Mouse (Mus musculus): ENCODE data around the gene Actn1.
"Not testable (repeated sequence)": the region's sequence is repeated elsewhere in the genome, so short reads cannot be mapped to it uniquely, and the experiment has no call there.

Gene Actn1

DNA sequence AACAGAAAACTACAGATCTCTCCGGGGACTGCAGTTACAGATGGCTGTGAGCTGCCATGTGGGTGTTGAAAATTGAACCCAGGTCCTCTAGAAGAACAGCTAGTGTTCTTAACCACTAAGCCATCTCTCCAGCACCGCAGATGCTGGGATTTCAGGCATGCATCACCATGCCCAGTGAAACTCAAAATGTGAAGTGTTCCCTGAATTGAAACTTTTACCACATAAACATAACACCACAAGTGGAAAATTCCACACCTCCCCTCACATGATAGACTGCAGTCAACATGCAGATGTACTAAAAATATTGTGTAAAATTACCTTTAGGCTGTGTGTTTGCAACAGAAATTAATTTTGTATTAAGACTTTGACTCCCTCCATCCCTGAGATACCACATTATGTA, 9.1 kb upstream of the Actn1 start:
- POLR2A ChIA-PET: interaction anchor here in 3 of 4 experiments (0.6 to 5.3 kb wide), 8 partner anchors 8 to 779 kb away, joined by 4 to 107 read pairs (median 16); partner anchors contain the start of gene Actn1 (in 3 of the 3)

DNA sequence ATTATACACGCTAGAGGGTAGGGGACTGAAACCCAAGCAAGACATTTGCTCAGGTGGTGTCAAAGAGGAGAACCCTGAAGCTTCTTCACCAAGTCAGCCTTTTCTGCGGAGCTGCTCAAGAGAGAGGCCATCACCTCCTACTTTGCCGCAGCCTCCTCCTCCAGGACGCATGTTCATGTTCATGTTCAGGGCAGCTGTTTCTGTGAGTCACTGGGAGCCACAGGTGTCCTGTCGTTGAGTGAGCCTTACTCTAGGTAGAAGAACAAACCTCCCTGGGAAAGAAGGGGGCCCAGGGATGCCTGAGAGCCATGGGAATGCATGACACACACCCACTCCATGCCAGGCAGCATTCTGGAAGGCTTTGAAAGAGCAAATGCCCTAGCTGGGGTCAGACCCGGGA, 7.8 kb upstream of the Actn1 start:
- ChIA-PET CTCF (no interaction called here), POLR2A (interaction anchor here in 2 of 4 experiments (1.2 to 1.3 kb wide), 2 partner anchors 17 to 22 kb away, joined by 3 to 5 read pairs; no protein-coding TSS in a partner anchor)

More for the DNA sequence above, 9.1 kb upstream of the Actn1 start:
- CTCF ChIA-PET: interaction anchor here in 2 of 4 experiments (1.0 kb wide), 2 partner anchors 9 to 53 kb away, joined by 3 read pairs; partner anchors contain the start of gene Actn1 (in 1 of the 2)

DNA sequence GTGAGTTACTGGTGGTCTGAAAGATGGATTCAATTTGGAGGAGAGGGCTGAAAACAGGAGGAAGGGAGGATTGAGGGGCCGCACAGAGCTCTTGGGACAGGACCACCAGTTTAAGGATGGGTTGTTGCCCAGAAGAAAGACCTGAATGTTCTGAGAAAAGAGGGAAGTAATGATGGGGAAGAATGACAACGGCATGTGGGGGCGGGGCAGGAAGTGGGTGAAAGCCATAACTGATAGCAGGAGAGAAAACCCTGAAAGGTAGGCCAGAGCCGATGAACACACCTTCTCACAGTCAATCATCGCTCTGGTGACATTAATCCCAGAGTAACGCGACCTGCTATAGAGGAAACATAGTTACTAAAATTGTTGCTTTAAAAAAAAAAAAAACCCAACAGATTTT, 4.2 kb upstream of the Actn1 start:
- POLR2A ChIA-PET, CTCF ChIA-PET: not testable (repeated sequence)

DNA sequence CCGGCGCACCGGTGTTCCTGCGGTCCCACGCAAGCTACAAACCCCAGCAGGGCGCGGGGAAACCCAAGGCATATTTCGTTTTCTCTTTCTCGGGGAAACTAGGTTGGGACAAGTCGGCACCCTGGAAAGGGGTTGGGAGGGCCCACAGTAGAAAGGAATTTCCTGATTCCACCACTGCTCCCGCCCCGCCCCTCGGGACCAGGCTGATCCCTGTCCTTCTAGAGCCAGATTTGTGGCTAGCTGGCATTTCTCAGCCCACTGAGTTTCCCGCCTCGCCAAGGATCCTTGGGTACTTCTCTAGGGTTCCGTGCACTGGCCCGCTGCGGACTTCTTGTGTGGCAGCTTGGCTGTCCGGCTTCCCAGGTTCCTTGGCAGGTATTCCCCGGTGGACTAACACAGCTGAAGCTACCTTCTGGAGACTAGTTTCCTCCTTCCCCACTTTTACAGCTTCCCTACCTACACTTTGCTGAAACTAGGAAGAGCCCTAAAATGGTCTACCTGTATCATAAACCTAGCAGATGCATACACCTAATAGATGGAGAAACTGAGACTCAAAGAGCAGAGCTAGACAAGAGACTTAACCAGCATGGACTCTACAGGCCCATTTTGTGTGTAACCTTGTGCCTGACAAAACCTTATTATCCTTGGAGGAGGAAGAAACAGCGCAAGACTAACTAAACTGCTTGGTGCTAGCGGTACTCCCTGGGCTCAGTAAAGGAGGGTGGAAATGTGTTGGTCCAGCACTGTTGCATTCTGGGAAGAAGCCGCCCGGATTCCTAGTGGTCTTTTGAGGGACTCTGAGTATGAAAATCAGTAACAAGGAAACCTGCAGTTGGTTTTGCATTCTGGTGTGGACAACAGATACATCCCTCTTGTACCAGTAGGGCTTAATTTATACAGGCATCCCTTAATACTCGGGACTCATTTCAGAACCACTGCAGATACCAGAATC, 849 bp upstream of the Actn1 start:
- POLR2A ChIA-PET: interaction anchor here (0.6 to 39.5 kb wide), 79 partner anchors 9 to 1171 kb away, joined by 3 to 471 read pairs (median 6); partner anchors contain the start of genes Srsf5 (in 2 of the 4), Dcaf5 (in 1 of the 4) and Zfp36l1 (in 1 of the 4)
- CTCF ChIA-PET: interaction anchor here (0.6 to 1.7 kb wide), 12 partner anchors 9 to 501 kb away, joined by 3 to 7 read pairs (median 3); no protein-coding TSS in a partner anchor

DNA sequence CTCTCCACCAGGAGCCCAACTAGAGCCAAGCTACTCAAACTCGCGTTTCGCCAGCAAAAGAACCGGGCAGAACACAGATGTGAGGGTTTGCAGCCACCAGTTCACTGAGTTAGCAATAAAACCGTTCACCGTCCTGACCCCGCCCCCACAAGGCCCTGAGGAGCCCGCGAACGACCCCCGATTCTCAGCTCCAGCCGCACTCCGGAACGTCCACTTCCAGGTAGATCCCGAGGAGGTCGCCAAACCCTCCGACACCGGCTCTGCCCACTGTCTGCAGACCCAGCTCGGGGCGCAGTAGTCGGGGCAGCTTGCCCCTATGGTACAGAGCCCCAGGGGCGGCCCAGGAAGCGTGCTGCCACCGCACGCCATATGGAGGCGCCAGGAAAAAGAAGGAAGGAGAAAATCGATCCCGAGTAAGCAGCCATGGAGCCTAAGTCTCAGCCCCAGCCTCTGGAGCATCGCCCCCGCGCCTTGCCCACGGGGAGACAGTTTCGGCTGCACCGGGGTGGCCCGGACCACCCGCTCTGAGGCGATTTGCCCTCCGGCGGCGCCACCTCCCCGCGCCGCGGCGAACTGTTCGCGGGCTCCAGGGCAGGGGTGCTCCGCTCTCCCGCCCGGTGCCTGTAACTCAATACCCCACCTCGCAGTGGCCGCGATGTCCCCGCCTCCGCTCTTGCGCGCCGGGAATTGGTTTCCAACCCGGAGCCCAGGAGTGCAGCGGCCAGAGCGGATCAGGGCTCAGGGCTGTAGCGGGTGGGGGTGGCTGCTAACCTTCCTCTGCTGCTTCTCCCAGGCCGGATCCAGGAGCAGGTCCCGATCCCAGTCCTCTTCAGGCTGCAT, 735 bp downstream of the Actn1 start:
- CTCF ChIA-PET: interaction anchor here in 3 of 4 experiments (0.6 to 1.3 kb wide), 10 partner anchors 9 to 466 kb away, joined by 3 read pairs; no protein-coding TSS in a partner anchor
- POLR2A ChIA-PET: interaction anchor here (0.5 to 39.5 kb wide), 67 partner anchors 8 to 1073 kb away, joined by 3 to 471 read pairs (median 7); partner anchors contain the start of genes Srsf5 (in 2 of the 4) and Zfp36l1 (in 1 of the 4)

DNA sequence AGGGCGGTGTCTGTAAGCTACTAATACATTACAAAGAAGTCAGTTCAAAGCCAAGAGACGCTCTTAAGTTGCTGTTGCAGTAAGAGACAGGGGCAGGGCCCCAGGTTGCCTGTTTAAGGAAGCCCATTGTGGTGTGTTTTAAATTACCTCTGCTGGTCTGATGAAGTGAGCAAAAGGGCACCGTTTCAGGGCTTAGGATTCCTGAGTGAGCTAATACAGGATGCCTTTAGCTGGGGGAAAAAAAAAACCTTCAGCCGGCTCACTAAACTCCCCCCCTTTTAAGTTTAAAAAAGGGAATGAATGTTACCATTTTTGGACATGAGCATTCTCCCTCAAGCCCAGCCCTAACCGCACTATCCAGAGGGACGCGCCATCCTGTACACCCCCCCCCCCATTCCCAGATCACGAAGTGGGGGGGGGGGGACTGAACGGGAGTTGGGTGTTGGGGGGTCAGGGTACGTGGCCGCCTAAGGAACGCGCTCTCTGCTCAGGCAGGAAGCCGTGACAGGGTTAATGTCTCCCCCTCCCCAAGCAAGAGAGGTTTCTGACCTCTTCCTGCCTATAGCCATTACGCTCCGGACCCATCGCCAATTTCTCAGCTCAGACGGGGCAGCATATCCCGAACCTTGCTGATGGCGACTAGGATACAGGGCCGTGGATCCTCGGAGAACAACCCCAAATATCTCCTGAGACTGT, 1.5 kb downstream of the Actn1 start:
- ChIA-PET CTCF (interaction anchor here in 2 of 4 experiments (0.6 to 1.3 kb wide), 6 partner anchors 9 to 466 kb away, joined by 3 to 4 read pairs (median 3); no protein-coding TSS in a partner anchor), POLR2A (interaction anchor here in 3 of 4 experiments (0.6 to 39.5 kb wide), 31 partner anchors 9 to 360 kb away, joined by 3 to 471 read pairs (median 9); no protein-coding TSS in a partner anchor)

DNA sequence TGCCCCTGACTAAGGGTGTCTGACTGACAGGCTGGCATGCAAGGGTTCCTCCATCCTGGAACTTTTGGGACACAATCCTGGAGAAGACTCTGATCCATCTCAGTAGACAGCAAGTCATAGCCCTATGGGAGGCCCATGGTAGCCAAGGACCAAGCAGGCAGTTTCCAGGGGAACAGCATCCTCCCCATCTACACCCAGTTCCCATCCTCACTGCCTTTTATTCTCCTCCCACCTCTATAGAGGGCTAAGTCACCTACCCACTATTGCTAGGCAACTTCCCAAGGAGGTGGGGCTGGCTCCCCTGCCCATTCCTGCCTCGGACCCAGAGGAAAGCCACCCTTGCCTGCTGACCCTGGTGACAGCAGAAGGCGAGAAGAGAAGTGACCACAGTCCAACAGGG, 8.2 kb downstream of the Actn1 start:
- ChIA-PET CTCF (interaction anchor here in 1 of 4 experiments (0.6 kb wide), 1 partner anchor 55 kb away, joined by 4 read pairs; no protein-coding TSS in a partner anchor), POLR2A (interaction anchor here in 3 of 4 experiments (0.5 to 39.5 kb wide), 8 partner anchors 8 to 395 kb away, joined by 3 to 471 read pairs (median 5); partner anchors contain the start of gene Actn1 (in 2 of the 3))

DNA sequence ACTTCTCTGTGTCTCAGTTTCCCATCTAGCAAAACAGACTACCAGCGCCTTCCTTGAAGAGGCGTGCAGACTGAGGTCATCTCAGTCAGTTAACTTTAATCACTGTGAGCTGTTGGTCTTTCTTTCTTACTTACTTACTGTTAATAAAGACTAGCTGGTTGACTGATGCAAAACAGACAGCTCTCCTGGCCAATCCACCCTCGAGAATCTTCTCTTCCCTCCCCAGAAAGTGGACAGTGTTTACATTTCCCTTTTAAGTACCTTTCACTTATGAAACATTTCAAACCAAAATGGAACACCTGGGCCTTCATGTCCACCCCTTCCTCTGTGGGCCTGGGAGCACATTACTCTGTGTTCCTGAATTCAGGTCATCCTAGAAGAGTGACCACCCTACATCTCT, 8.6 kb downstream of the Actn1 start:
- POLR2A ChIA-PET: interaction anchor here in 3 of 4 experiments (0.8 to 39.5 kb wide), 7 partner anchors 9 to 49 kb away, joined by 3 to 471 read pairs (median 5); partner anchors contain the start of gene Actn1 (in 2 of the 3)
- CTCF ChIA-PET: no interaction called here

DNA sequence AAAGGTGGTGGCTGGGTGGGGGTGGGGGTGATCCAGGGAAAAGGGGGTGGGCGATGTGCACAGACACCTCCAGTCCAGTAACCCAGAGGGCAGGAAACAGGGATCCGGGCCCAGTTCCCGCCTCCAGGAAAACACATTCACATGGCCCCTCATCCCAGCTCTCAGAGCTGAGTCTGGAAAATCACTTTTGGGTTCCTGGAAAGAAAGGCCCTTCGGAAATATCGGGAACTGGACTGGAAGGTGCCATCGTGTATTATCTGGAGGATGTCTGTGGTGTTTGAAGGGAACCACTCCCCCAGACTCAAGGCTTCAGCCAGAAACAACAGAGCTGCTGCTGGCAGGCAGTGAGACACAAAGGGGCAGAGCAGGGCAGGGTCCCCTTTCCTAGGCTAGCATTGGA, 10.6 kb downstream of the Actn1 start:
- POLR2A ChIA-PET: interaction anchor here in 3 of 4 experiments (0.6 to 39.5 kb wide), 15 partner anchors 8 to 192 kb away, joined by 3 to 471 read pairs (median 4); partner anchors contain the start of gene Actn1 (in 3 of the 3)
- CTCF ChIA-PET: interaction anchor here in 1 of 4 experiments (1.0 kb wide), 1 partner anchor 9 kb away, joined by 3 read pairs; no protein-coding TSS in a partner anchor

DNA sequence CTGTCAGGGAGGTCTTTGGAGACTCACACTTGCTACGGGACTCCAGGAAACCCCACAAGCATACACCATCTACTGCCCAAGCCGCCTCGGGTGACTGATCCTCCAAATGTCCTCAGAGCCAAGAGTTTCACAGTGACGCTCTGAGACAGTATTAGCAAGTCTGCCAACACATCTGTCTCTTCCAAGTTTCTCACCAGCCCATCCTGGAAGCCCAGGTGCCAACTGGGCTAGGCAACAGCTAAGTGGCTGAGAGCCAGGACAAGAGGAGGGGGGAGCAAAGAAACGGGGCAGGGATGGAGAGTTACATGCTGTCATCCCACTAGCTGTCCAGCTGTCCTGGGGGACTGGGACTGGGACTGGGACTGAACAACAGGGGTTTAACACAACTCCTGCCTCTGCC, 13.1 kb downstream of the Actn1 start:
- ChIA-PET POLR2A (interaction anchor here in 3 of 4 experiments (0.6 to 39.5 kb wide), 11 partner anchors 8 to 86 kb away, joined by 3 to 471 read pairs (median 7); partner anchors contain the start of gene Actn1 (in 3 of the 3)), CTCF (interaction anchor here in 1 of 4 experiments (0.6 to 0.7 kb wide), 3 partner anchors 23 to 266 kb away, joined by 3 read pairs; no protein-coding TSS in a partner anchor)

DNA sequence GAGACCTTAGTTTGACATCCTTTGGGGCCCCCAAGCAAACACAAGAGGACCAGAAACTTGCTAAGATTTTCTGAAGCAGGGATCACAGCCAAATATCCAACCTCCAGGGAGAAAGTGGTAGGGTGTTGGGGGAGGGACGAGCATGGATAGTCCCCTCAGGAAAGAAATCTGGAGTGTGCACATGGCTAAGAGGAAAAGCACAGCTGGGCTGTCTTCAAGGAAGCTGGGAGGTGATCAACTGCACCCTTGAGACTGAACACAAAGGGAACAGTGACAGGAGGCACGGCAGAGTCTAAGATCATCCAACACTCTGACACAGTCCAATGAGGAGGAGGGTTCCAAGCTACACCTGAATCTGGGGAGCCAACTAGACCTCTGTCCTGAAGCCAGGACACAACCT, 13.7 kb downstream of the Actn1 start:
- ChIA-PET CTCF (interaction anchor here in 1 of 4 experiments (0.6 to 0.7 kb wide), 3 partner anchors 23 to 267 kb away, joined by 3 read pairs; no protein-coding TSS in a partner anchor), POLR2A (interaction anchor here in 3 of 4 experiments (0.6 to 39.5 kb wide), 16 partner anchors 8 to 87 kb away, joined by 3 to 471 read pairs (median 4); partner anchors contain the start of gene Actn1 (in 3 of the 3))

DNA sequence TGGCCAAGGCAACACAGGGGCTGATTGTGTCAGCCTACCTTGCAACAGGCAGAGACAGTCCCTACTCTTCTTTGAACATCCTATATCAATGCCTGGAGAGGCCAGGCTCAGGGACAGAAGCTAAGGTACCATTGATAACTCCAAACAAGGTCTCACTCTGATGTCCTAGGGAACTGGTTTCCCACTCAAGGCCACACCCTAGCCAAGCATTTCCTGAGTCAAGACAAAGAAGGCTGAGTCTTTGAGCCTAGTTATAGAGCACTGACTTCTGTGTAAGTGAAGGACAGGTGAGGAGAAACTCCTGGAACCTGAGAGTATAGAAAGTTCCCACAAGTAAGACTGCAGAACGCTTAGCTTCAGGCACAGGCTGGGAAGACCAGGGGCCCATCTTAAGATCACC, 15.4 kb downstream of the Actn1 start:
- POLR2A ChIA-PET: interaction anchor here in 3 of 4 experiments (0.8 to 39.5 kb wide), 8 partner anchors 12 to 124 kb away, joined by 3 to 471 read pairs (median 6); partner anchors contain the start of gene Actn1 (in 3 of the 3)
- CTCF ChIA-PET: interaction anchor here in 1 of 4 experiments (0.6 to 1.1 kb wide), 2 partner anchors 10 to 91 kb away, joined by 3 to 8 read pairs; no protein-coding TSS in a partner anchor

DNA sequence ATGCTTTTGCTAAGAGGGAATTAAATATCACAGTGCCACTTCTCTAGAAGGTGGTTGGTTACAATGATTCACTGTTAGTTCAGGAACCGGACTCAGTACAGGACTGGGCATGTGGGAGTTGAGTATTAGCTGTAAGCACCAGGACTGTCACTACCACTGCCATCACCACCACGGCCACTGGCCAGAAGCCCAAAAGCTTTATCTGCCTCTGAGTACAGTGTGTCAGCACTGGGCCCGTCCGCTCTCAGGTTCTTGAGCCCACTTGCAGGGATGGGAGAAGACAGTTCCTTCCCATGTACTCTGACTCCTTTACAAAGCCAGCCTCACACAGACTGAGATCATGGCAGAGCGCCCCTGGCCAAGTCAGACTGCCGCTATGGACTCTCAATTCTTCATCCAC, 16.0 kb downstream of the Actn1 start:
- ChIA-PET CTCF (interaction anchor here in 1 of 4 experiments (1.1 kb wide), 1 partner anchor 90 kb away, joined by 8 read pairs; no protein-coding TSS in a partner anchor), POLR2A (interaction anchor here (0.6 to 39.5 kb wide), 13 partner anchors 11 to 125 kb away, joined by 3 to 471 read pairs (median 4); partner anchors contain the start of gene Actn1 (in 4 of the 4))

DNA sequence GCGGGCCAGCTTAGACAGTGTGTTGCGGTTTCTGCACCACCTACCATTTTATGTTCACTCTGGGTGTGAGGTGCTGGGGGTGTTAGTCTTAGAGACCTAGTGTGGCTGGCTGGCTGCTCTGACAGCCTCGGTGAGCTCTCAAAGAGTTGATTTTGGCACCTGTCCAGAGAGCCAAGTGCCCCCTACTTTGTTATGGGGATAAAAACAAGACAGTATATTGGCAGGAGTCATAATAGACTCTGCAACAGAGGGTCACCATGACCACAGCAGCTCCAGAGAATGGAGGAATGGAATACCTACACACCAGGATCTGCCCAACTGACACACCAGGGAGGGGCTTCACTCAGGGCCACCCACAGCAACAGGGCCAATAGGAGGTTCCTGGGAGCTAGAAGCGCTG, 16.8 kb downstream of the Actn1 start:
- CTCF ChIA-PET: interaction anchor here in 1 of 4 experiments (1.1 kb wide), 1 partner anchor 89 kb away, joined by 8 read pairs; no protein-coding TSS in a partner anchor
- POLR2A ChIA-PET: interaction anchor here in 3 of 4 experiments (0.9 to 39.5 kb wide), 11 partner anchors 10 to 125 kb away, joined by 3 to 471 read pairs (median 5); partner anchors contain the start of gene Actn1 (in 3 of the 3)

DNA sequence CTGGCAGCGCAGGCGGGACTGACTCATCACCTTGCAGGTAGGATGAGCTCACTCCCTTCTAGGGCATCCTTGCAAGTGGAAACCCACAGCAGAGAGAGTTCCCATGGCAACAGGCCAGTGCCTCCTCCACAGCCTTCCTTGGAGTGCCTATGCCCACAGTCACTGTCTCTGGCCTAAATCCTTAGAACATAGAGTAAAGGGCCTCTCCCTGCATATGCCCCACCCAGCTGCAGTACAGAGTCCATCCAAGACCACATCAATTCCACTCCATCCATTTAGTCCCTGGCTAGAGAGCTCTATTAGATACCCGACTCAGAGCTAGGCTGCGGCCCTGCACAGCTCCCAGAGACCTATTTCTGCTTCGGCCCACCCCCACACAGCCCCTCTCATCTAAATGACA, 20.7 kb downstream of the Actn1 start:
- ChIA-PET POLR2A (interaction anchor here in 2 of 4 experiments (1.1 to 39.5 kb wide), 10 partner anchors 8 to 29 kb away, joined by 3 to 471 read pairs (median 10); partner anchors contain the start of gene Actn1 (in 2 of the 2)), CTCF (interaction anchor here in 1 of 4 experiments (0.7 to 1.2 kb wide), 3 partner anchors 10 to 84 kb away, joined by 3 to 4 read pairs (median 3); no protein-coding TSS in a partner anchor)

DNA sequence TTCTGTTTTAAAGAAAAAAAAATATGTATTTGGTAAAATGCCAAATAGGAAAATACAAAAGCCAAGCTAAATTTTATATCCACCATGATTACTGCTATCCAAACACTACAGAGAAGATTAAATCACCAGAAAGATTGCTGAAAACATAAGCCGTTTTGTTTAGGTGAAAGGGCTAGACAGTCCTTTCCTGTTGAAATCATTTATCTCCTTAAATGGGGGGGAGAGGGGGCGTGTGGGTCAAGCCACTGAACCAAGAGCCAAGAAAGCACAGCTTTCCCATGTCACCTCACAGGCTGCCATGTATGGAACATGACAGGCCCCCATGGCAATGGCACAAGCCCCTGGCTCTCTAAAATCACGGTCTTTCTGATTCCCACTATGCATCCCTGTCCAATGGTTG, 21.6 kb downstream of the Actn1 start:
- ChIA-PET CTCF (interaction anchor here in 1 of 4 experiments (0.6 to 0.7 kb wide), 2 partner anchors 9 to 297 kb away, joined by 3 to 7 read pairs; no protein-coding TSS in a partner anchor), POLR2A (interaction anchor here in 3 of 4 experiments (0.7 to 39.5 kb wide), 14 partner anchors 8 to 137 kb away, joined by 3 to 471 read pairs (median 8); partner anchors contain the start of gene Actn1 (in 2 of the 3))
